Mouse (Mus musculus): ENCODE results near the gene Cabp7.

DNA sequence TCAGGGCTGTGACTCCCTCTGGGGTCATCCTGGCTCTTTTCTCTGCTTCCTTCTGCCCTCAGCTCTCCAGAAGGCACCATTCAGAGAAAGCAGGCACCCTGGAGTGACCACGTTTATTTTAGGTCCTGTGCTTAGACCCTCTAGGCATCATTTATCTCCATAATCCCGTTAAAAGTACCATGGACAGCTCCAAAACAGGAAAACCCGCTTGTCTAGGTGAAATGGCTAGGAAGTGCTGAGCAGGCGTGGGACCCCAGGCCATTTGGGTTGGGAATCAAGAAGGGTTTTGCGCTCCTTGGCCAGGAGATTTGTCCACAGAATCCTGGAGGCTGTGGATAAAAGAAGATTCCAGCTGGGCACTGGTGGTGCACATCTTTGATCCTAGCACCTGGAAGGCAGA is 17.1 kb upstream of the Cabp7 start:
- TF ChIP-seq ZC3H11A (IDR thresholded peaks at IDR 0.05; ENCODE audit: borderline replicate concordance, low read depth, low read length) (0 out of 2 replicates have a peak, but pooled peaks have one; percentile 9), HCFC1 (IDR thresholded peaks at IDR 0.05; ENCODE audit: borderline replicate concordance, insufficient read depth, low read length) (no peak), MAFK (IDR thresholded peaks at IDR 0.05; ENCODE audit: insufficient read depth, low read depth, low read length) (peak; percentile 82)
